ENCODE assay signal across 30 mouse cellular contexts in the genomic region with DNA sequence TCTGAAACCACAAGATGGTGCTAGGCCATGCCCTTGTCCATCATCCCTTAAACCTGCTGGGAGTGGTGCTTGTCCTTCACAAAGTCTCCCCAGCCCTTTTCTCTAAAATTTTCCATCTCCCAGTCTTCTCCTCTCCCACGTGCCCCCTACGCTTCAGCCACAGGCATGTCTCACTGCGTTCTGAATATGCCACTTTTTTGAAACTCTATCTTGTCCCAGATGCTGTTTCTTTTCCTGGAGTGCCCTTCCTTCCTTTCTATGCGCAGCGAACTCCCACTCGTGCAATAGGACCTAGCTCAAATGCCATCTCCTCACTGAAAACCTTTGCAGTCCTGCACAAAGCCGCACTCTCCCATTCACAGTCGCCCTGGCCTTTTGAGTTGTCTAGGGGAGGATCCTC.
DNase-seq lines count a peak whose midpoint lies in the region; ATAC-seq lines count a peak whose summit lies in the region.
"Had no signal": no experiment of that assay in that cellular context is flagged by ENCODE, and none has a peak within 500 bp of the region (broad histone marks: within the 10 kb centered on the region; RNA-seq: fewer than 3 reads in every experiment).

No protein-coding gene starts in this region.

- H3K4me3 ChIP-seq in hindbrain, embryonic 11.5 days (ENCODE audit: low read depth, low read length) = no peak overlapping the region
- H3K4me3 ChIP-seq: embryonic facial prominence, embryonic 13.5 days; erythroblast, embryonic 14.5 days; forebrain, embryonic 12.5 days; heart, embryonic 15.5 days; hindbrain, embryonic 15.5 days; limb, embryonic 10.5 days; midbrain, embryonic 15.5 days; neural tube, embryonic 12.5 days had no signal

- H3K9ac ChIP-seq in hindbrain, embryonic 11.5 days (ENCODE audit: low read depth, low read length) = no peak overlapping the region
- H3K9ac ChIP-seq: embryonic facial prominence, embryonic 13.5 days; forebrain, embryonic 12.5 days; heart, embryonic 15.5 days; hindbrain, embryonic 15.5 days; liver, postnatal 0 days; midbrain, embryonic 15.5 days; neural tube, embryonic 12.5 days had no signal

- no peaks in the 10 kb centered on the region for H3K36me3 ChIP-seq in hindbrain, embryonic 11.5 days (ENCODE audit: control insufficient read depth, insufficient read depth, low read length)
- H3K36me3 ChIP-seq: embryonic facial prominence, embryonic 13.5 days; forebrain, embryonic 12.5 days; heart, embryonic 15.5 days; hindbrain, embryonic 15.5 days; limb, embryonic 10.5 days; midbrain, embryonic 15.5 days; neural tube, embryonic 12.5 days had no signal

- ATAC-seq in hindbrain, embryonic 11.5 days (ENCODE audit: low FRiP score) = no peak
- ATAC-seq: liver, postnatal 0 days; lung, postnatal 0 days; midbrain, embryonic 15.5 days had no signal

- 85% methylated on average over 8 of the region's 8 CpGs for WGBS in hindbrain, embryonic 11.5 days

- no peak overlapping the region for H3K4me2 ChIP-seq in hindbrain, embryonic 11.5 days (replicated peaks; ENCODE audit: low read depth, low read length)
- H3K4me2 ChIP-seq: embryonic facial prominence, embryonic 13.5 days; forebrain, embryonic 12.5 days; heart, embryonic 15.5 days; hindbrain, embryonic 15.5 days; midbrain, embryonic 15.5 days; neural tube, embryonic 12.5 days had no signal

- no peak overlapping the region for H3K27ac ChIP-seq in hindbrain, embryonic 11.5 days (ENCODE audit: low read depth, low read length)
- H3K27ac ChIP-seq: embryonic facial prominence, embryonic 13.5 days; forebrain, embryonic 12.5 days; heart, embryonic 15.5 days; hindbrain, embryonic 15.5 days; limb, embryonic 10.5 days; macrophage; midbrain, embryonic 15.5 days; neural tube, embryonic 12.5 days had no signal

- DNase-seq in brain, adult 2 months (ENCODE audit: low read depth, low spot score) = peak; percentile 89
- DNase-seq in frontal cortex, postnatal 10 days (ENCODE audit: low spot score in 2 of 2) = peak; percentile 11 to 19
- DNase-seq in left cerebral cortex, adult 9 months (ENCODE audit: low spot score in 2 of 2) = peak; percentile 72 to 73
- peak; percentile 32 to 57 for DNase-seq in right cerebral cortex, postnatal 10 days (ENCODE audit: low spot score in 2 of 2)
- DNase-seq in hindbrain, embryonic 11.5 days (ENCODE audit: low spot score) = no peak
- no peak for DNase-seq in adrenal gland, adult (ENCODE audit: inconsistent age in 2 of 2, low spot score in 1 of 2)
- DNase-seq in thymus, postnatal 4 days = no peak
- no peak for DNase-seq in gastrocnemius, postnatal 4 days (ENCODE audit: low spot score in 2 of 2)
- DNase-seq: adrenal gland, adult 2 months; cerebellum, adult 2 months; cerebellum, postnatal 36 days; embryo, embryonic 11 days; gastrocnemius, postnatal 25 days; heart, postnatal 36 days; kidney, adult 2 months; kidney, postnatal 14 days; liver; liver, postnatal 0 days; spleen, adult 18-20 months; thymus, postnatal 36 days had no signal

- no peaks in the 10 kb centered on the region for H3K27me3 ChIP-seq in hindbrain, embryonic 11.5 days (ENCODE audit: control insufficient read depth, insufficient read depth, low read length)
- H3K27me3 ChIP-seq: embryonic facial prominence, embryonic 13.5 days; forebrain, embryonic 12.5 days; heart, embryonic 15.5 days; hindbrain, embryonic 15.5 days; midbrain, embryonic 15.5 days; neural tube, embryonic 12.5 days had no signal

- no peaks in the 10 kb centered on the region for H3K4me1 ChIP-seq in hindbrain, embryonic 11.5 days (replicated peaks; ENCODE audit: control insufficient read depth, insufficient read depth, low read length)
- H3K4me1 ChIP-seq: embryonic facial prominence, embryonic 13.5 days; hindbrain, embryonic 15.5 days; limb, embryonic 10.5 days; neural tube, embryonic 12.5 days had no signal

- no peaks in the 10 kb centered on the region for H3K9me3 ChIP-seq in hindbrain, embryonic 11.5 days (ENCODE audit: control insufficient read depth, low read length)
- H3K9me3 ChIP-seq: embryonic facial prominence, embryonic 13.5 days; forebrain, embryonic 12.5 days; heart, embryonic 15.5 days; hindbrain, embryonic 15.5 days; limb, embryonic 10.5 days; midbrain, embryonic 15.5 days had no signal

Comparison
In these comparisons a context has a peak if more than half of its experiments do, and no peak if none do; other contexts are left out.
1. DNase-seq: peak in brain, adult 2 months (single experiment), frontal cortex, postnatal 10 days (2 of 2), left cerebral cortex, adult 9 months (2 of 2) and right cerebral cortex, postnatal 10 days (2 of 2); none in hindbrain, embryonic 11.5 days (single experiment), adrenal gland, adult (0 of 2), thymus, postnatal 4 days (single experiment) and gastrocnemius, postnatal 4 days (0 of 2).